Mouse (Mus musculus): ENCODE results near the gene Fancd2.

GRCm38 (mm10) chr6:113604432-113605223, 73.1 kb downstream of the Fancd2 start, which contains the start of gene Brk1:
- TF ChIP-seq GATA1 (IDR thresholded peaks at IDR 0.05; ENCODE audit: low read length) (no peak), TAL1 (IDR thresholded peaks at IDR 0.05; ENCODE audit: low read length) (no peak)
